Mouse (Mus musculus) right cerebral cortex, postnatal 25 days (tissue): ENCODE data around the gene Rai14.
"Not testable (repeated sequence)": the region's sequence is repeated elsewhere in the genome, so short reads cannot be mapped to it uniquely, and the experiment has no call there.

Source experiments
- DNase-seq: peaks from one replicate; pipeline ENCODE4 v3.0.0; 2022

The Rai14 gene

GRCm38 (mm10) chr15:10598259-10599225, 115.9 kb downstream of the Rai14 start:
- no peak for DNase-seq

GRCm38 (mm10) chr15:10596871-10597270, 117.6 kb downstream of the Rai14 start:
- DNase-seq, result no peak

- DNase-seq, result no peak
Observed at GRCm38 (mm10) chr15:10595408-10595807, 119.0 kb downstream of the Rai14 start.

- no peak for DNase-seq
Observed at GRCm38 (mm10) chr15:10594910-10595309, 119.5 kb downstream of the Rai14 start.

- DNase-seq, result no peak
Observed at GRCm38 (mm10) chr15:10593094-10593493, 121.3 kb downstream of the Rai14 start.

GRCm38 (mm10) chr15:10586565-10586964, 127.9 kb downstream of the Rai14 start:
- DNase-seq, result no peak

GRCm38 (mm10) chr15:10584359-10585187, 129.9 kb downstream of the Rai14 start:
- no peak for DNase-seq

- no peak for DNase-seq
Observed at GRCm38 (mm10) chr15:10583408-10583807, 131.0 kb downstream of the Rai14 start.

GRCm38 (mm10) chr15:10579159-10579558, 135.3 kb downstream of the Rai14 start:
- no peak for DNase-seq

GRCm38 (mm10) chr15:10566486-10566885, 147.9 kb downstream of the Rai14 start:
- no peak for DNase-seq

- DNase-seq, result no peak
Observed at GRCm38 (mm10) chr15:10564201-10564600, 150.2 kb downstream of the Rai14 start.

- DNase-seq, result no peak
Observed at GRCm38 (mm10) chr15:10562281-10562680, 152.1 kb downstream of the Rai14 start.

- DNase-seq, result no peak
Observed at GRCm38 (mm10) chr15:10560005-10560404, 154.4 kb downstream of the Rai14 start.

GRCm38 (mm10) chr15:10558465-10558864, 156.0 kb downstream of the Rai14 start, which contains the start of gene Ttc23l:
Gene Ttc23l, minus strand, starts transcription at chr15:10558668.
- no peak for DNase-seq

- DNase-seq, result no peak
Observed at GRCm38 (mm10) chr15:10554336-10554735, 160.1 kb downstream of the Rai14 start.

- DNase-seq, result no peak
Observed at GRCm38 (mm10) chr15:10540271-10541088, 173.9 kb downstream of the Rai14 start.

GRCm38 (mm10) chr15:10535969-10536368, 178.5 kb downstream of the Rai14 start:
- no peak for DNase-seq

- DNase-seq, result no peak
Observed at GRCm38 (mm10) chr15:10534591-10534990, 179.8 kb downstream of the Rai14 start.

GRCm38 (mm10) chr15:10533361-10533760, 181.1 kb downstream of the Rai14 start:
- DNase-seq, result not testable (repeated sequence)

GRCm38 (mm10) chr15:10531352-10531751, 183.1 kb downstream of the Rai14 start:
- no peak for DNase-seq

GRCm38 (mm10) chr15:10525896-10526295, 188.5 kb downstream of the Rai14 start:
- no peak for DNase-seq
